Mouse (Mus musculus): ENCODE results near the gene Defb41. TPM values are rescaled to one million over a fixed set of nuclear protein-coding genes. Genes with fewer than 3 reads are reported as not detected.

Gene Defb41
- polyA plus RNA-seq (2012; fragmentation: generic; extraction: Trizol): 14.3 TPM
- long read RNA-seq, experiment 1: 0 reads
- long read RNA-seq, experiment 2: 0 reads

GRCm38 (mm10) chr1:18265038-18265437, at the start of gene Defb41:
Gene Defb41, minus strand, starts transcription at chr1:18265138.
- no peaks in the 10 kb centered on the region for H3K27me3 ChIP-seq (ENCODE audit: control insufficient read depth, insufficient read depth, insufficient read length)
- H3K36me3 ChIP-seq (ENCODE audit: control insufficient read depth, insufficient read depth): no peaks in the 10 kb centered on the region
- H3K79me2 ChIP-seq (ENCODE audit: control insufficient read depth, insufficient read depth): no peaks in the 10 kb centered on the region
- H3K79me3 ChIP-seq (ENCODE audit: low read depth): no peaks in the 10 kb centered on the region
- no peak within 1 kb of the TSS for H3K4me3 ChIP-seq (ENCODE audit: insufficient read depth, poor library complexity, severe bottlenecking)
- H3ac ChIP-seq (ENCODE audit: control insufficient read depth, insufficient read length, low read depth): no peak within 1 kb of the TSS
- no peak for TF ChIP-seq USF1 (IDR thresholded peaks at IDR 0.05; ENCODE audit: low read depth)
- no peak for TF ChIP-seq FOSL1 (IDR thresholded peaks at IDR 0.05; ENCODE audit: insufficient read depth, low read length, poor library complexity, severe bottlenecking)
- no peak for TF ChIP-seq MYOD1 (IDR thresholded peaks at IDR 0.05; ENCODE audit: control insufficient read depth, insufficient read length, low read depth)
- TF ChIP-seq CTCF (IDR thresholded peaks at IDR 0.05; ENCODE audit: control insufficient read depth, insufficient read depth, insufficient read length): no peak
- TF ChIP-seq MAX (IDR thresholded peaks at IDR 0.05): no peak
- TF ChIP-seq CEBPB (IDR thresholded peaks at IDR 0.05; ENCODE audit: low read depth): no peak
- TF ChIP-seq MYOG (IDR thresholded peaks at IDR 0.05; ENCODE audit: control insufficient read depth, extremely low read depth, insufficient read length): no peak

GRCm38 (mm10) chr1:18308474-18308829, 43.5 kb upstream of the Defb41 start:
- H3K79me2 ChIP-seq (ENCODE audit: control insufficient read depth, insufficient read depth): no peaks in the 10 kb centered on the region
- no peaks in the 10 kb centered on the region for H3K36me3 ChIP-seq (ENCODE audit: control insufficient read depth, insufficient read depth)
- H3K27me3 ChIP-seq (ENCODE audit: control insufficient read depth, insufficient read depth, insufficient read length): no peaks in the 10 kb centered on the region
- H3K79me3 ChIP-seq (ENCODE audit: low read depth): no peaks in the 10 kb centered on the region
- H3ac ChIP-seq (ENCODE audit: control insufficient read depth, insufficient read length, low read depth): no peak overlapping the region
- no peak for TF ChIP-seq CTCF (IDR thresholded peaks at IDR 0.05; ENCODE audit: control insufficient read depth, insufficient read depth, insufficient read length)
- no peak for TF ChIP-seq MYOG (IDR thresholded peaks at IDR 0.05; ENCODE audit: control insufficient read depth, extremely low read depth, insufficient read length)
- no peak for TF ChIP-seq CEBPB (IDR thresholded peaks at IDR 0.05; ENCODE audit: low read depth)
- TF ChIP-seq USF1 (IDR thresholded peaks at IDR 0.05; ENCODE audit: low read depth): no peak
- TF ChIP-seq FOSL1 (IDR thresholded peaks at IDR 0.05; ENCODE audit: insufficient read depth, low read length, poor library complexity, severe bottlenecking): no peak
- no peak for TF ChIP-seq MYOD1 (IDR thresholded peaks at IDR 0.05; ENCODE audit: control insufficient read depth, insufficient read length, low read depth)
- no peak for TF ChIP-seq MAX (IDR thresholded peaks at IDR 0.05)
- H3K4me3 ChIP-seq (ENCODE audit: insufficient read depth, poor library complexity, severe bottlenecking): no peak overlapping the region

- H3K27me3 ChIP-seq (ENCODE audit: control insufficient read depth, insufficient read depth, insufficient read length): no peaks in the 10 kb centered on the region
- no peaks in the 10 kb centered on the region for H3K36me3 ChIP-seq (ENCODE audit: control insufficient read depth, insufficient read depth)
- TF ChIP-seq CTCF (IDR thresholded peaks at IDR 0.05; ENCODE audit: control insufficient read depth, insufficient read depth, insufficient read length): no peak
- no peak for TF ChIP-seq MYOG (IDR thresholded peaks at IDR 0.05; ENCODE audit: control insufficient read depth, extremely low read depth, insufficient read length)
- no peak overlapping the region for H3ac ChIP-seq (ENCODE audit: control insufficient read depth, insufficient read length, low read depth)
- H3K79me3 ChIP-seq (ENCODE audit: low read depth): no peaks in the 10 kb centered on the region
- no peak overlapping the region for H3K4me3 ChIP-seq (ENCODE audit: insufficient read depth, poor library complexity, severe bottlenecking)
- no peaks in the 10 kb centered on the region for H3K79me2 ChIP-seq (ENCODE audit: control insufficient read depth, insufficient read depth)
Observed at GRCm38 (mm10) chr1:18307545-18308473, 42.9 kb upstream of the Defb41 start.

- Histone ChIP-seq H3K79me3 (ENCODE audit: low read depth) (no peaks in the 10 kb centered on the region), H3ac (ENCODE audit: control insufficient read depth, insufficient read length, low read depth) (no peak overlapping the region), H3K79me2 (ENCODE audit: control insufficient read depth, insufficient read depth) (no peaks in the 10 kb centered on the region), H3K4me3 (ENCODE audit: insufficient read depth, poor library complexity, severe bottlenecking) (no peak overlapping the region), H3K36me3 (ENCODE audit: control insufficient read depth, insufficient read depth) (no peaks in the 10 kb centered on the region), H3K27me3 (ENCODE audit: control insufficient read depth, insufficient read depth, insufficient read length) (no peaks in the 10 kb centered on the region)
- no peak for TF ChIP-seq FOSL1 (IDR thresholded peaks at IDR 0.05; ENCODE audit: insufficient read depth, low read length, poor library complexity, severe bottlenecking)
Observed at GRCm38 (mm10) chr1:18292515-18292914, 27.6 kb upstream of the Defb41 start.

- Histone ChIP-seq H3K36me3 (ENCODE audit: control insufficient read depth, insufficient read depth) (no peaks in the 10 kb centered on the region), H3K79me2 (ENCODE audit: control insufficient read depth, insufficient read depth) (no peaks in the 10 kb centered on the region), H3K79me3 (ENCODE audit: low read depth) (no peaks in the 10 kb centered on the region), H3K4me3 (ENCODE audit: insufficient read depth, poor library complexity, severe bottlenecking) (no peak overlapping the region), H3K27me3 (ENCODE audit: control insufficient read depth, insufficient read depth, insufficient read length) (no peaks in the 10 kb centered on the region), H3ac (ENCODE audit: control insufficient read depth, insufficient read length, low read depth) (no peak overlapping the region)
- TF ChIP-seq USF1 (IDR thresholded peaks at IDR 0.05; ENCODE audit: low read depth) (no peak), CTCF (IDR thresholded peaks at IDR 0.05; ENCODE audit: control insufficient read depth, insufficient read depth, insufficient read length) (no peak), CEBPB (IDR thresholded peaks at IDR 0.05; ENCODE audit: low read depth) (no peak), MYOG (IDR thresholded peaks at IDR 0.05; ENCODE audit: control insufficient read depth, extremely low read depth, insufficient read length) (no peak), FOSL1 (IDR thresholded peaks at IDR 0.05; ENCODE audit: insufficient read depth, low read length, poor library complexity, severe bottlenecking) (no peak), MAX (IDR thresholded peaks at IDR 0.05) (no peak), MYOD1 (IDR thresholded peaks at IDR 0.05; ENCODE audit: control insufficient read depth, insufficient read length, low read depth) (no peak)
Observed at GRCm38 (mm10) chr1:18288860-18289259, 23.9 kb upstream of the Defb41 start.

- Histone ChIP-seq H3ac (ENCODE audit: control insufficient read depth, insufficient read length, low read depth) (no peak overlapping the region), H3K27me3 (ENCODE audit: control insufficient read depth, insufficient read depth, insufficient read length) (no peaks in the 10 kb centered on the region), H3K4me3 (ENCODE audit: insufficient read depth, poor library complexity, severe bottlenecking) (no peak overlapping the region), H3K36me3 (ENCODE audit: control insufficient read depth, insufficient read depth) (no peaks in the 10 kb centered on the region), H3K79me2 (ENCODE audit: control insufficient read depth, insufficient read depth) (no peaks in the 10 kb centered on the region), H3K79me3 (ENCODE audit: low read depth) (no peaks in the 10 kb centered on the region)
- TF ChIP-seq CEBPB (IDR thresholded peaks at IDR 0.05; ENCODE audit: low read depth) (no peak), USF1 (IDR thresholded peaks at IDR 0.05; ENCODE audit: low read depth) (no peak), FOSL1 (IDR thresholded peaks at IDR 0.05; ENCODE audit: insufficient read depth, low read length, poor library complexity, severe bottlenecking) (no peak), MYOG (IDR thresholded peaks at IDR 0.05; ENCODE audit: control insufficient read depth, extremely low read depth, insufficient read length) (no peak), CTCF (IDR thresholded peaks at IDR 0.05; ENCODE audit: control insufficient read depth, insufficient read depth, insufficient read length) (no peak), MAX (IDR thresholded peaks at IDR 0.05) (no peak), MYOD1 (IDR thresholded peaks at IDR 0.05; ENCODE audit: control insufficient read depth, insufficient read length, low read depth) (no peak)
Observed at GRCm38 (mm10) chr1:18287371-18287770, 22.4 kb upstream of the Defb41 start.
